22 mouse cellular contexts compared by ENCODE assay signal in genomic region chr8:127884641-127885040, GRCm38 (mm10).
DNase-seq lines count a peak whose midpoint lies in the region; ATAC-seq and TF ChIP-seq lines count a peak whose summit lies in the region.
"Had no signal": no experiment of that assay in that cellular context is flagged by ENCODE, and none has a peak within 500 bp of the region (broad histone marks: within the 10 kb centered on the region; RNA-seq: fewer than 3 reads in every experiment).

No protein-coding gene starts in this region.

- no peaks in the 10 kb centered on the region for H3K4me1 ChIP-seq in ES-Bruce4 (ENCODE audit: control insufficient read depth, insufficient read depth, low read length)
- H3K4me1 ChIP-seq in liver, embryonic 12.5 days, result no peaks in the 10 kb centered on the region
- H3K4me1 ChIP-seq: embryonic facial prominence, embryonic 12.5 days; forebrain, embryonic 13.5 days; forebrain, embryonic 15.5 days had no signal

- H3K27me3 ChIP-seq in ES-Bruce4 (ENCODE audit: control insufficient read depth, insufficient read depth, low read length, poor library complexity, severe bottlenecking), result peaks cover 2% of the 10 kb centered on the region; the same call in 1 of the 2 replicates
- H3K27me3 ChIP-seq in liver, embryonic 12.5 days (replicated peaks), result no peaks in the 10 kb centered on the region
- H3K27me3 ChIP-seq: embryonic facial prominence, embryonic 12.5 days; forebrain, embryonic 13.5 days; forebrain, embryonic 15.5 days; Patski had no signal

- H3K36me3 ChIP-seq in ES-Bruce4 (ENCODE audit: control insufficient read depth, insufficient read depth, low read length, poor library complexity, severe bottlenecking), result no peaks in the 10 kb centered on the region
- no peaks in the 10 kb centered on the region for H3K36me3 ChIP-seq in liver, embryonic 12.5 days
- H3K36me3 ChIP-seq: embryonic facial prominence, embryonic 10.5 days; embryonic facial prominence, embryonic 12.5 days; forebrain, embryonic 15.5 days; G1E had no signal

- DNase-seq in ES-CJ7 (ENCODE audit: low read depth, low spot score), result peak; percentile 76
- peak; percentile 91 for DNase-seq in R1 (ENCODE audit: low read depth, low spot score)
- DNase-seq in ZHBTc4 (ENCODE audit: low read depth, low spot score), result peak; percentile 77
- no peak for DNase-seq in lung, postnatal 10 days
- DNase-seq in cerebellum, postnatal 25 days, result no peak
- DNase-seq: adrenal gland, adult 2 months; adrenal gland, postnatal 10 days; adrenal gland, postnatal 25 days; cerebellum, adult 11 months; cerebellum, adult 18-20 months; cerebellum, adult 8-10 months; cerebellum, adult 9-11 months; cerebellum, postnatal 14 days; forebrain, postnatal 0 days had no signal

- peak; percentile 27; the same call in 1 of the 2 replicates for TF ChIP-seq EP300 in ES-Bruce4 (IDR thresholded peaks at IDR 0.05; ENCODE audit: insufficient read depth, low read depth, low read length)

- no peak overlapping the region for H3K4me3 ChIP-seq in ES-Bruce4 (ENCODE audit: low read depth, low read length)
- H3K4me3 ChIP-seq in liver, embryonic 12.5 days, result no peak overlapping the region
- H3K4me3 ChIP-seq: embryonic facial prominence, embryonic 10.5 days; embryonic facial prominence, embryonic 12.5 days; forebrain, embryonic 13.5 days; forebrain, embryonic 15.5 days had no signal

- H3K9me3 ChIP-seq in ES-Bruce4 (replicated peaks; ENCODE audit: control insufficient read depth, insufficient read depth, low read length, poor library complexity, severe bottlenecking), result peaks cover 4% of the 10 kb centered on the region; the same call in 1 of the 2 replicates
- no peaks in the 10 kb centered on the region for H3K9me3 ChIP-seq in liver, embryonic 12.5 days (replicated peaks)
- H3K9me3 ChIP-seq: embryonic facial prominence, embryonic 10.5 days; embryonic facial prominence, embryonic 12.5 days; forebrain, embryonic 13.5 days; forebrain, embryonic 15.5 days had no signal

- H3K4me2 ChIP-seq in liver, embryonic 12.5 days, result no peak overlapping the region
- H3K4me2 ChIP-seq: embryonic facial prominence, embryonic 12.5 days; forebrain, embryonic 13.5 days; forebrain, embryonic 15.5 days had no signal

- TF ChIP-seq CTCF in ES-Bruce4 (IDR thresholded peaks at IDR 0.05; ENCODE audit: low read depth, low read length), result no peak

- TF ChIP-seq POLR2A in ES-Bruce4 (IDR thresholded peaks at IDR 0.05; ENCODE audit: insufficient read depth, low read length), result no peak

- 58% methylated on average over 1 of the region's 1 CpGs for WGBS in liver, embryonic 12.5 days (ENCODE audit: insufficient replicate concordance)

- no peak overlapping the region for H3K9ac ChIP-seq in ES-Bruce4 (ENCODE audit: low read depth, poor library complexity, severe bottlenecking)
- H3K9ac ChIP-seq in liver, embryonic 12.5 days, result no peak overlapping the region
- H3K9ac ChIP-seq: embryonic facial prominence, embryonic 12.5 days; forebrain, embryonic 13.5 days; forebrain, embryonic 15.5 days; forebrain, postnatal 0 days had no signal

- H3K27ac ChIP-seq in ES-Bruce4 (ENCODE audit: insufficient read depth, low read length), result peak overlapping the region; percentile 51
- H3K27ac ChIP-seq in liver, embryonic 12.5 days, result no peak overlapping the region
- H3K27ac ChIP-seq: embryonic facial prominence, embryonic 10.5 days; embryonic facial prominence, embryonic 12.5 days; forebrain, embryonic 13.5 days; forebrain, embryonic 15.5 days had no signal

- ATAC-seq in liver, embryonic 12.5 days, result no peak
- ATAC-seq: forebrain, embryonic 13.5 days; forebrain, embryonic 15.5 days; forebrain, postnatal 0 days; Patski had no signal

Comparison
In these comparisons a context has a peak if more than half of its experiments do, and no peak if none do; other contexts are left out.
1. DNase-seq: peak in ES-CJ7 (single experiment), R1 (single experiment) and ZHBTc4 (single experiment); none in lung, postnatal 10 days (single experiment) and cerebellum, postnatal 25 days (0 of 2).